Mouse (Mus musculus) right cerebral cortex, postnatal 36 days (tissue): ENCODE data around the gene Trim25.
A peak's percentile ranks its signal among the peaks of the same experiment; 100 is the strongest.
"Not testable (repeated sequence)": the region's sequence is repeated elsewhere in the genome, so short reads cannot be mapped to it uniquely, and the experiment has no call there.

ENCODE experiments used
- DNase-seq, 2 experiments: peaks; one replicate each; pipeline ENCODE4 v3.0.0; 2022; ENCODE audit warnings: low spot score in 2 of 2, mixed read lengths in 1 of 2

Gene Trim25

GRCm38 (mm10) chr11:88994492-88994891 is 4.7 kb upstream of the Trim25 start:
- no peak for DNase-seq

DNA sequence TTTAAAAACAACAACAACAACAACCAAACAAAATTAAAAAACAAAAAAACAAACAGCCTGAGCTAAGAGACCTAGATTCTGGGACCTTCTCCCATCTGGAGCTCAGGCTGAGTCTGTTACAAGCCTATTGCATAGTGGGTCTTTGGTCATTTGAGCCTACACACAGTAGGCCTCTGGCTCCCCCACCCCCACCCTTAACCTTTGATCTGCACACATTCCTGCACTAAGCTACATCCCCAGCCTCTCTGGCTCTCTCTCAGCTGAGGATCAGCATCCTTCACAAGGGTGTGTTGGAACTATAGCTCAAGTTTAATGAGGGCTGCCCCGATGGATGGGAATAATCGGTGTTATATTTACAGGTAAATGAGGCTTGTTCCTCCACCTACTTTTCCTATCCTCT is 3.6 kb upstream of the Trim25 start:
- no peak for DNase-seq

DNA sequence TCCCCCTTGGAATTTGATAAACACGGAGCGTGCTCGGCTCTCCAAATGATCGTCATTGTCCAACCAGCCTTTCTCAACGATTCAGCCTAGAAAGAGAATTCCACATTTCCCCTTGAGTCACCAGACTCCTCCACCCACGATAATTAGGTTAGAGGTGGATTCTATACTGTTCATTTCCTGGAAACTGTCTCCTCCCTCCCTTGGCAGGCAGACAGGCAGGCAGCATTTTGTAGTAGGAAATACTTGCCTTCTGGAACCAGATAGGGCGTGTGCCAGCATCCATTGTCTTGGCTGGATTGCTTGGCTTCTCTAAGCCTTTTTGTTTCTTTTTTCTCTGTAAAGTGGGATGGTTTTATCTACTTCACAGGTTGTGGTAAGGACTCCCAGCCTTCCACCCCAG is 2.7 kb upstream of the Trim25 start:
- DNase-seq = no peak

DNA sequence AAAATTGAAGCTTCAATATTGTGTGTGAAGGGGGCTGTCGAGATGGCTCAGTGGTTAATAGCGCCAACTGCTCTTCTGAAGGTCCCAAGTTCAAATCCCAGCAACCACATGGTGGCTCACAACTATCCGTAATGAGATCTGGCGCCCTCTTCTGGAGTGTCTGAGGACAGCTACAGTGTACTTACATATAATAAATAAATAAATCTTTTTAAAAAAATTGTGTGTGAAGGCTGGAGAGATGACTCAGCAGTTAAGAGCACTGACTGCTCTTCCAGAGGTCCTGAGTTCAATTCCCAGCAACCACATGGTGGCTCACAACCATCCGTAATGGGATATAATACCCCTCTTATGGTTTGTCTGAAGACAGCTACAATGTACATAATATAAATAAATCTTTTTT is 1.8 kb upstream of the Trim25 start:
- not testable (repeated sequence) for DNase-seq

DNA sequence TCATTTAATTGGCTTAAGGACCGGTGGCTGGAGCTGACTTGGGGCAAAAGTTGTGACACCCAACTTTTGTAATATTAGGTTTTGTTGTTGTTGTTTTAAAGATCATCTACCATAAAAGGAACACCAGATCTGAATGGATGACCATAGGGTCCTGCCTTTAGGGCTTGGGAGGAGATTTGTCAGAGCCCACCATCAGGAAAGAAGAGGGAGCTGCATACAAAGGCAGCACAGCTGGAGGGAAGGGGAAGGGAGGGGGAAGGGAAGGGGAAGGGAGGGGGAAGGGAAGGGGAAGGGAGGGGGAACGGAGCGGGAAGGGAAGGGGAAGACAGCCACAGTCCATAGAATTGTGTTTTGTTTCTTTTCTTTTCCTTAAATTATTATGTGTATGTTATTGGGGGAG is 770 bp upstream of the Trim25 start:
- DNase-seq = no peak

- no peak for DNase-seq
These were observed 749 bp downstream of the Trim25 start for GRCm38 (mm10) chr11:88999723-89000526.

- DNase-seq = no peak
These were observed 1.3 kb downstream of the Trim25 start for GRCm38 (mm10) chr11:89000527-89000819.

DNA sequence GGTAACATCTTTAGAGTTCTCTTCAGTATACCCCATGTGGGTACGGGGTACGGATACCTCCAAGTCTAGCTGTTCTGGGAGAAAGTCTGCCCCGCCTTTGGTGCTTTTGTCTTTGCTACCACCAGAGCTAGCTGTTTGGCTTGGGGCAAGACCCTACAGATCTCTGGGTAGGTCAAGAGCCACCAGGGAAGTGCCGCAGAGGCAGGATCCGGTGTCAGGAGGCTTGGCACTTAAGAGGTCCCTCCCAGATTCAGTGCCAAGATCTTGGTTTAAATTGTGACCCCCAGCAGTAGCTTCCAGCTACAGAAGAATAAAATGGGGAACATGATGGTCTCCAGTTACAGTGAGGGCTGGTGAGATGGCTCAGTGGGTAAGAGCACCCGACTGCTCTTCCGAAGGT is 2.4 kb downstream of the Trim25 start:
- DNase-seq = no peak

- no peak for DNase-seq
These were observed 2.9 kb downstream of the Trim25 start for GRCm38 (mm10) chr11:89002068-89002467.

GRCm38 (mm10) chr11:89002621-89003020 is 3.4 kb downstream of the Trim25 start:
- DNase-seq = no peak

DNA sequence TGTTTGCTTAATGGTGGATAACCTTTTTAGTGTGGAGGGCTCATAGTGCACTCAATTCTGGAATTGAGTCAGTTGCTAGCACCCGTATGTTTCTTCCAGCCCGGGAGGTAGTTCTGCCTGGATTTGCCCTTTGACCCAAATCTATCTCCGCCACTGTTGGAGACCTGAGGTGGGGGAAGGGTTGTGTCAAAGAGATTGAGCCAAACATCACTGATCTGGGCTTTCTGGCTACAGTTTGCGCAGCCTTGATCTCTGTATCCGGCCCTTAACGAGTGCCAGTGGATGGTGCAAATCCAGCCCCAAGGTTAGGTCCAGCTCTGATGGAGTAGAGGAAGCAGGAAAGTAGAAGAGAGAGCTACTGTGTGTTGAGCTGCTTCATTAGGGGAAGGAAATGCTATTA is 3.9 kb downstream of the Trim25 start:
- DNase-seq = no peak

DNA sequence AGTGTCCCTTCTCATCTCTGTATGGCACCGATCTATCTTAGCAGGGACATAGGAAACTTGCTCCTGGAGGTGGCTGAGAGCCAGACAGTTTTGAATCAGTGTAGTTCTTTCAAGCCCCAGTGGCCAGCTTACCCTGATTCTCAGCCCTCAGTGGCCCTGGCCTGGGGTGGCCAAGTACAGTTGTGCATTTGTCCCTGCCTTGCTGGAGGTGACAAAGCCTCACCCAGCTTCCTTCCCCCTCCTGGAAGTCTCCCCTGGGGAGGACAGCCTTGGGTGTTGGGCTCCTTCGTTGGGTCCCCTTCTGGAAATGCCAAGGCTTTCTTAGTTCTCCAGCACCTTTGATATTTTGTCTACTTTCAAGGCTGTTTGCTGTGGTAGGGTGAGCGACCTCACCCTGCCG is 4.5 kb downstream of the Trim25 start:
- no peak for DNase-seq

GRCm38 (mm10) chr11:89005473-89005872 is 6.3 kb downstream of the Trim25 start:
- no peak for DNase-seq

DNA sequence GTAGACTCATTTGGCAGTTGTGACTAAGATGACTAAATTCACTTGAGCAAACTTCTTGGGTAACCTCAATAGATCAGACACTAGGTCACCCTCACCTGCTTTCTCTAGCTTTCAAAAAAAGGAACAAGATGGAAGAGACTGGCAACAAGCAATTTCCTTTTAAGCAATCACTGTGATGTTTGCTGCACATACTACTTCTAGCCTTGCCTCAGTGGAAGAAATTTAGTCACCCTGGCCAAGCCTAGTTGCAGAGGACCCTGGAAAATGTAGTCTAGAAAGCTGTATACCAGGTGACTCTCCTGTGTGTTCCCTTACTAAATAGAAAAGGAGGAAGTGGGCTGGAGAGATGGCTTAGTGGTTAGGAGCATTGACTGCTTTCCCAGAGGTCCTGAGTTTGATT is 7.2 kb downstream of the Trim25 start:
- no peak for DNase-seq

- DNase-seq = no peak
These were observed 8.4 kb downstream of the Trim25 start for GRCm38 (mm10) chr11:89007582-89007981.

DNA sequence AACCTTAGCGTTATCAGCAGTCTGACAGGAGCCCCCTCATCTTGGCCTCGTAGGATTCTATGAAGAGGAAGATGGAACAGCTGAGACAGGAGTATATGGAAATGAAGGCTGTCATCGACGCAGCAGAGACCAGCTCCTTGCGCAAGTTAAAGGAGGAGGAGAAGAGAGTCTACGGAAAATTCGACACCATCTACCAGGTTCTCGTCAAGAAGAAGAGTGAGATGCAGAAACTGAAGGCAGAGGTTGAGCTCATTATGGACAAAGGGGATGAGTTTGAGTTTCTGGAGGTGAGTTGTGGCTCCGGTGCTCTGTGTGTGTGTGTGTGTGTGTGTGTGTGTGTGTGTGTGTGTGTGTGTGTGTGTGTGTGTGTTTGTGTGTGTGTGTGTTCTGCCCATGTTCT is 9.9 kb downstream of the Trim25 start:
- no peak for DNase-seq

DNA sequence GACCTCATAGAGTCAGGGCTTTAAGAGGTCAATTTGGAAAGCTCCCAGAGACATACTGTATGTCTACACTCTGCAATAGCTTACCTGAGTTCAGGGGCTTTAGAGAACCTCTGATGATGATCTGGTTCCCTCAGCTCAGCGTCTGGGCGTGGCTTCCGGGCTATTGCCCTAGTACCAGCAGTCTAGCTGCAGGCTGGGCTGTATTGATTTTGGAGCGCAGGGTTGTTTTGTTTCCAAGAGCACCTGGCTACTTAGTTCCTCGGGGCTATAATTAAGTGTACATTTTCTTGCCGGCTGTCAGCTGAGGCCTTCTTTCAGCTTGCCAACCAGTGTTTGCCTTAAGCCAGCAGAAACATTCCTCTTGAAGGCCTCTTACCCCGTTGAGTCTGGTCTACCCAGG is 10.3 kb downstream of the Trim25 start:
- no peak for DNase-seq

DNA sequence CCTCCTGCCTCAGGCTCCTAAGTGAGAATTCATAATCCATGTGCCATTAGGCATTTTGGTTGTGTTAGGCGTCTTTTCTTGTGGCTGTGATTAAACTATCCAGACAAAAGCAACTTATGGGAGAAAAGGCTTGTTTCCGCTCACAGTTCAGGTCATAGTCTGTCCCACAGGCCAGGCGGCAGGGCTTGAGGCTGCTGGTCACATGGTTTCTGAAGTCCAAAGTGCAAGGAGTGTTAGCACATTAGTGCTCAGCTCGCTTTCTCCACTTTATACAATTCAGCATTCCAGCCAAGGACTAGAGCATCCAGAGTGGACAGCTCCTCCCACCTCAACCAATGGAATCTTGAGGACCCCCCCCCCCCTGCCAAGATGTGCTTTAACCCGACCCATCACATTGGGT is 13.1 kb downstream of the Trim25 start:
- DNase-seq = no peak

DNA sequence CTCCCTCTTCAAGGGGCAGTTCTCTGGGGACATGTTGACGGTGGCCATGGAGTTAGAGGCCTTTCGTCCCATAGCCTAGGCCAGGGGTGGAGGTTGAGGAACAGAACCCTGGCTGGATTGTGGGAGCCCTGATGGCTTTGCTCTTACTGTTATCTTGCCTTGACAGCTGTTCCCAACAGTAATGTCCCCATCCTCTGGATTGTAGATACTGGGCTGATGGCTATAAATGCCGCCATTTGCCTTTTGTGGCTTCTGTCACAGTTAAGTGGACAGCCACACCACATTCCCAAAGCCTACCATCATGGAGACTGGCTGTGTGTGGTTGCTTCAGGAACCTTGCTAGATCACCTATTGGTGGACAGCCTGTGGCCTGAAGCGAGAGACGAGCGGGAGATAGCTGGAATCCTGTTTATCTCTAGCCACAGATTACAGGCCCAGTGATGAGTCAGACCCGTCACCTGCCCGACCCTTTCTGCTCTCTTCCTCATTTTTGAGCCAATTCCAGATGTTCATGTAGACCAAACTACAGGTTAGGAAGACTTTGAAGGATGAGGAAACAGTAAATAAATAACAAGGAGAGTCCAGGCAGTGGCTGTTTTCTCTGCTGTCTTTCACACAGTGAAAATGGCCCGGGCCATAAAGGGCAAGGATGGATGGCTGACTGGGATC is 18.5 kb downstream of the Trim25 start:
- no peak for DNase-seq

DNA sequence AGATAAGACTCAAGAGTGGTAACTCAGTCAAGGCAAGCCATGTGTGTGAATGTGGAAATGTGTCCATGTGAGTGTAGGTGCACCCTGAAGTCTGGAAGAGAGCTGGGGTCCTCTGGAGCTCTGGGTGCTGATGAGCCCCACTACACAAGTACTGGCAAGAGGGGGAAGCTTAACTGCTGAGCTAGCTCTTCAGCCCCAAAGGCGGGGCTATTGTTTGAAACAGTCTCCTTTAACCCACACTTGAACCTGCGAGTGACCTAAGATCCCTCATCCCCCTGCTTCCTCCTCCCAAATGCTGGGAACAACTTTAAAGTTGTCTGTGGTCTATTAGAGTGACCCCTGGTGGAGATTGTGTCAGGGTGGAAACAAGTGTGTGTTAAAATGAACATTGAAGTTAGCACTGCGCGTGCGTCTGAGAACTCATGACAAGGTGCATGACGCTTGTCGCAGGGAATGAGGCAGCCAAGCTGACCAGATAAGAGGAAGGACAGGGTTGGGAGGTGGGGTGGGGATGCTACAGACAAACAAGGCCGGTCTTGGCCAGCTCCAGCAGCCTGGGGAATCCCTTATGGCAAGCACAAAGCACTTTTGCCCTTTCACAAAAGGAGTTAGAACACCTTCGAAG is 21.6 kb downstream of the Trim25 start:
- DNase-seq = no peak

GRCm38 (mm10) chr11:89021687-89022086 is 22.5 kb downstream of the Trim25 start:
- DNase-seq = no peak

DNA sequence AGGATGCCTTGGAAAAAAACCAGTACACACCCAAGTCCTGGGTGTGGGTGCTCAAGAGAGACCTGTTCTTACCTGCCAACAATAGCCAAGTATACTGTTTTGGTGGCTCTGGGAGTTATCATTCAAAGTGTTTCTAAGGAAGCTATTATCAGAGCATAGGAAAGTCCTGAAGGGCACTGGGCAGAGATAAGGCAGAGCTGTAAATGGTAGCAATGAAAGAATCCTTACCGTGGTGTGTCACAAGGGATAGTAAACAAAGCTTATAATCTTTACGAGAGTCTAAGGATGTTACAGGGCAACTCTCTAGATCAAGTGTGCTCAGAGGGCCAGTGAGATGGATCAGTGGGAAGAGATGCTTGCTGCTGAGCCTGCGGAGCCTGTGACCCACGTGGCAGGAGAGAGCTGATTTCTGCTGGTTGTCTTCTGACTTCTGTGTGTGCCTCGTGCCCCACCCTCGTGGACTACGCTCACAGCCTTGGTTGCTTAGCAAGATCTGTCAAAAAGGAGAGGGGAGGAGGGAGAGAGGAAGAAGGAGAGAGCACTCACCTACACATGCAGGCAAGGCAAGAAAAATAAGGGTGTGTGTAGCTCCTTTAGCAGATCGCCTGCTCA is 23.1 kb downstream of the Trim25 start:
- DNase-seq = peak in 1 of 2 experiments; percentile 26

GRCm38 (mm10) chr11:89023477-89023876 is 24.3 kb downstream of the Trim25 start:
- DNase-seq = no peak
